Mouse (Mus musculus) neutrophil, adult 65 days (primary cell): Measurements from ENCODE around the gene Ncam1. TPM values are rescaled to one million over a fixed set of nuclear protein-coding genes. Genes with fewer than 3 reads are reported as not detected.

Experiments
- total RNA-seq: library from RNA; stranded (reverse); gene quantifications from 2 replicates; pipeline ENCODE4 v1.2.4, GENCODE M21; 2023

Ncam1 gene
- total RNA-seq, result 60.6 and 66.8 TPM in 2 replicates

DNA sequence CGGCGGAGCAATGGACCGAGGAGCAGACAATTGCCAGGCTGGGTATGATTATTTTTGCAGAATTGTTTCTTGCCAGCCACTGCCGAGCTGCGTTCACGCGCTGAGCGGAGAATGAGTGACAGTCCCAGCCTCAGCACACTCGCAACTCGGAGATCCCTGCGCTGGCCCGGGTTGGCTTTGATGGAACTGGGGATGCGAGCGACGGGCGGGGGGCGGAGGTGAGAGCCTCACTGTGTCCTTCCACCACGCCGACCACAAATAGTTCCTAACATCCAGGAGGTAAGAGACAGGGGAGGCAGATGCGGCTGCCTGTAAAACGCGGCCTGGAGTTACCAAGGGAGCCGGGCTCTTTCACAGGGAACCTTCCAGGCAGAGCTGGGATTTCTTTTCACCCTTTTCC is at the start of gene Ncam1:
TSS of gene Ncam1 (minus strand) at position 120 of the 400 bp plus-strand sequence.

DNA sequence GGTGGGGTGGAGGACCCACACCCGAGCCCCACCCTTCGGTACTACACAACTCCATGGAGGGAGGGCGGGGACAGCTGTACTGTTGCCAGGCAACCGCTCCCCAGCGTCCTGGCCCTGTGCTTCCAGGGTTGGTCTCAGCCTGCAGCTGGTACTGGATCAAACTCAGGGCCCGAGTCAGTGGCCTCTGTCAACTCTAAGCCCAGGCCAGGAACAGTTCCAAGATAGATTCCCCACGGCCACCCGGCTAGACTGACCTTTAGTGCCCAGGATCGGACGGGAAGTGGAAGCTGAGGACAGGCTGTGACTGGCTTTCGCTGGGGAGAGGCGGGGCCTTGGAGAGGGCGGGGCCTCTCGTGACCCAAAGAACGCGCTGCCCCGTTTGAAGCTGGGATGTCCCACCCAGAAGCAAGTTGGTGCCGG is 312.8 kb downstream of the Ncam1 start, which contains the start of gene Ttc12:
TSS of gene Ttc12 (minus strand) at position 334 of the 420 bp plus-strand sequence.

